Mouse (Mus musculus) CD4-positive helper T cell, adult 2 months (primary cell): Measurements from ENCODE around the gene Defb13.
"Not testable (repeated sequence)": the region's sequence is repeated elsewhere in the genome, so short reads cannot be mapped to it uniquely, and the experiment has no call there.

Experiments used
- DNase-seq: peaks from one replicate; pipeline ENCODE4 v3.0.0-alpha.2; 2012; ENCODE audit warnings: low read depth, missing footprints, low spot score

The Defb13 gene

DNA sequence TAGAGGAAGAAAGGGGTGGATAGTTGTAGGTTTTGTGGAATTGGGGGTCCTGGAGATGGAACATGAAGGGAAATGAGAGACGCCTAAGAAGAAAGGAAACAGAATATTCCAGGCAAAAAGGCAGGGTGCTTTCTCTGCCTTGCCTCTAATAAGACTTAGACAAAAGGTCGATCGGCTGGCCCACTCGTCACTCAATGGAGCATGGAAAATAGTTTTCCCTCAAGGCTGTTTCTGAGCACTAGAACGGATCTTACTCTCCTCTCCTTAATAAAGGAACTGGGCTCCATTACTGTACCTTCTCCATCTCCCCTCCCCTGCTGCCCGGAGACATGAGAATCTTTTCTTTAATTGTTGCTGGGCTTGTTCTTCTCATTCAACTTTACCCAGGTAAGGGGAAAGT, at the start of gene Defb13:
Gene Defb13, plus strand, starts transcription at position 301 of the 400 bp plus-strand sequence.
- no peak for DNase-seq

DNA sequence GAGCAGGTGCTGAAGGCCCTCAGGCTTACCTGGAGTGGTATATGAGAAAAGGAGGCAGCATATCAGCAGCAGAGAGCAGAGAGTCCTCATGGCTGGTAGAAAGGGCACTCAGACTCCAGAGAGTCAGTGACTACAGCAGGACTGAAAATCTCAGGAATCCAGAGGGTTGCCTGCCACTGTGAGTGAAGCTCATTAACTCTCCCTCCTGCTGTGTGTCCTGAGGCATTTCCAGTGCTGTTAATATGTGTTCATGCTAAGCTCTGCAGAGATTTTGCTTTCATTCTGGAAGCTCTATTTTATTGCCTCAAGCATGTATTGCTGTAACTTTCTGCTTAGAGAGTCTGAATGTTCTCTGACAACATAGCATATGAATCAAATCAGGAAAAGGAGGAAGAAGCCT, 40.3 kb upstream of the Defb13 start, which contains the start of gene Defb11:
Gene Defb11, minus strand, starts transcription at position 123 of the 400 bp plus-strand sequence.
- not testable (repeated sequence) for DNase-seq

DNA sequence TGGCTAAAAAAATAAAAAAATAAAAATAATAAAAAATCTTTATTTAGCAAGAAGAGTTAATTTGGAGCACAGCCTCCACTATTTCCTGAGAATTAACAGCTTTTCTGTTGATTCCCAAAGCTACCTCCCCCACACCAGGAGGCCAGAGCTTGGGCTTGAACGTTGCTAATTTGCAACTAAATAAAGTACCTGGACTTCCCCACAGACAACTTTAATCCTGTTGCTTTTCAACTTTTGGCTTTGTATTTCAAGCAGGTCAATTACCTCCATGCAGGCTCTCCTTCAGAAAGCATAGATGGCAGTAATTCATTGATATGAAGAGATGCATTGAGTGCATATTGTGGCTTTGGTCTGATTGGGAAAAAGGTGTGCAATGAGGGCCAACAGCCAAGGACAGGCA, 34.6 kb upstream of the Defb13 start:
- no peak for DNase-seq

DNA sequence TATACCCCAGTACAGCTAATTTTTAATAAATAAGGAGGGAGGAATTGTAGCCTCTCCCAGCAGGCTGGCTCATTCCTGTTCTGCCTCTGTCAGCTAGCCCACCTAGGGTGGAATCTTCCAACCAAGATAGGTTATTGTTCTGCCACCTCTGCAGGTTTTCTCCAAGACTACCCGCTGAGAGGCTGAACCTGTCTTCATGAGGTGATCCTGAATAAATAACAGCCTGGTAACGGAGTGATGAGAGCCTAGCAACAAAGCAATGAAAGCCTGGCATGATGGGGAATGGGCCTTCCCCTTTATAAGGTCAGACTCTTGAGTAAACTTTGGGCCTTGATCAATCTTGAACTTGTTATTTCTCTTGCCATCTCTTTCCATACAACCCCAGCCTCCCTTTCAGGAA, 34.0 kb upstream of the Defb13 start:
- DNase-seq: no peak

DNA sequence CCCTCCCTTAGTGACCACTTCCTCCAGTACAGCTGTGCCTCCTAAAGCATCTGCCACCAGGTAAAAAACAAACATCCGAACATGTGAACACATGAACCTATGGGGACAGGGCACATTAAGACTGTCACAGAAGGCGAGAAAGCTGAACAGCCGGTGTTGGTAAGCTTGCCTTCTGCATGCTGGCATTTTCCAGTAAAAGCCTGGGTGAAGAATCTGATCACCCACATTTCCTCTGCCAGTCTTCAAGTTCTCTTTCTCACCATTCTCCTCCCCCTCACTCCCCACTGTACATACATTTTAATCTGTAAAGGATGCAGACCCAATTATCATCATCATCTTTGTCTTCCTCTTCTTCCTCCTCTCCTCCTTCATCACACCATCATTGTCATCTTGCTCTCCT, 30.9 kb upstream of the Defb13 start:
- no peak for DNase-seq

DNA sequence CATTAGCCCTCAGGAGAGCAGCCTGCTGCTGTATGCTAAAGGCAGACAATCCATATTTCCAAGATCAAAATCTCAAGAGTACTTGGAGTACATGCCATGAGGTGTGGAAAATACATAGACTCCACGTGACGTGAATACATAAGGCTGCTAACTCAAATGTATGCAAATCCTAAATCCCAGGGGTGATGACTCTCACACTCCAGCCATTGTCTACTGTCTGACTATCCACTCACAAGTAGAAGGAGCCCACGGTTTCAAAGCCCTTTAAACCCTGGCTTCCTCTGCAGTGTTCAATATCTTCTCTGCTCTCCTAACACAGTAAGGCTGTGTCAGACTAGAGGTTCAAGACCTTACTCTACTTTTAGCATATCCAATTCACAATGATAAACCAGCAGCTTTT, 15.8 kb upstream of the Defb13 start:
- not testable (repeated sequence) for DNase-seq

DNA sequence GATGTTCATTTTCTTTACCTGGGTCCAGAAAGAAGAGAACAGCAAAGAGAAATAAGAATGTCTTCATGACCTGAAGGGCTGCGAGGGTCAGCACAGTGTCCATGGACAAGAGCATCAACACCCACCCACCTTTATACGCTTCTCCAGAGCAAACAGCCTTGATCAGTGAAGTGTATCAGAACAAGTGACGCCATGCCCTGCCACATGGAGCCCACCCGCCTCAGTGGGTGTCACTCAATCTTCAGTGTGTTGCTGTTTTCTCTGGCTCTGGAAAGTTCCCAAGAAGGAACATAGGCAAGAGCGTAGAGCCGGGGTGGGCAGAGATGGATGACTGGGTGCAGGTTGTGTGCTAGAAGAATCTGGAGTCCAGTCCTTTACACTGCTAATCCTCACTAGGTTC, 14.0 kb upstream of the Defb13 start, which contains the start of gene Defb15:
Gene Defb15, minus strand, starts transcription at position 101 of the 400 bp plus-strand sequence.
- no peak for DNase-seq

DNA sequence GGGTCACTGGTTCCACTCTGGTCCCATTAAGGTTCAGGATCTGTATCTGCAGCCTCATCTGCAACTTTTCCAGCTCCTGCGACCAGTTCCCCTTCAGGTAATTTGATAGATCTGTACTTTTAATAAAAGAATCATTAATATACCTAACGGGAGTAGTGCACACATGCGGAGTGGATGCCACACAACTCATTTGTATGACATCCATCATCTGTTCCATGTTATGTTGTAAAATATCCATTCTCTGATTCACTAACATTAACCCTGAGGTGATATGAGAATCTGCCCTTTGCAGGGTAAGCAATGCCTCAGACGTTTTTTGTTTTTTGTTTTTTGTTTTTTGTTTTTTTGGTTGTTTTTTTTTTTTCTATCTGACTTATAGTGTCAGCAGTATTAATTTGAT, 8.5 kb upstream of the Defb13 start, which contains the start of gene Defb35:
Gene Defb35, plus strand, starts transcription at position 301 of the 400 bp plus-strand sequence.
- not testable (repeated sequence) for DNase-seq

DNA sequence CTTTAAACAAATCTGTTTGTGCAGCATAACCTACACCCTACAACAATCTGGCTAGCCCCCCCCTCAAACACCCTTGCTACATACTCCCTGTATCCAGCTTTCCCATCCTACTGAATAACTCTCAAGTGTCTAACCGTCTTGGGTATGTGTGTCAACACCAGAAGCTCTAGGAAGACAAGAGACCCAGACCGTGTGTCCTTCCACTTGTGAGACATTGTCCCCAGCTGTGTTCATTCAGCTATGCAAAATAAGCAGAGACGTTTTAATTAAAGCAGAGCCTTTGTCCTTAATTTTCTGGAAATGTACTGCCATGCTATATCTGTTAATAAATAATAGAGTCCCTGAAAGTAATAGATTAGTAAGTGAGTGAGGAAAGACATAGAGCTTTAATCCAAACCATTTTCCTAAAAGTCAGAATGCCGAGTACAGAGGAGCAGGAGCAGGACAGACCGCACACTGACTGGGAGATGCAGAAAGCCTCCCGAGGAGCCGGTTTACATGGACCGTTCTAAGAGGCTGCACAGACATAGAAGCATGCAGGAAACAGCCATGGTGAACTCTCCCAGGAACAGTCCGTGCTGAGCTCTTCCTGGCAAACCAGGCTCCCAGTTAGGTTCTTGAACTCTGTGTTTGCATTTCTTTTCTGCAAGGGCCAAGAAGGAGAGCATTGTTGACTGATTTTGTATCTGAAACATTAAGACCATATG, 902 bp downstream of the Defb13 start:
- DNase-seq: no peak

DNA sequence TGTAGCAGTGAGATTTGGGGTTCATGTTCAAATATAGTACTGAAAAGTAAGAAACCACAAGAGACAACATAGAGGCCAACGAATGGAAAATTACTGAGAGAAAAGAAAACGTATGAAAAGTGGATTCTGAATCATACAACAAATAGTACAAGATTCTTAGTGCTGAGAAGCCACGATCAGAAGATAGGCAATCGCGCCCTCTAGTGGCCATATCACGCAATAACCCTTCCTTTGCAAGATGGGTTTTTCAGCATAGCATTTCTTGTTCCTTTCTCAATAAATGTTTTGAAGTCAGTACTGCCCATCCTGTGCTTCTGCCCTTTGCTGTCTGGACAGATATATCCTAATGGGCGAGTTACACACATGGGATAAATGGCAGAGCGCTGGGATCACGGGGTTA, 8.8 kb downstream of the Defb13 start:
- DNase-seq: peak; percentile 10

DNA sequence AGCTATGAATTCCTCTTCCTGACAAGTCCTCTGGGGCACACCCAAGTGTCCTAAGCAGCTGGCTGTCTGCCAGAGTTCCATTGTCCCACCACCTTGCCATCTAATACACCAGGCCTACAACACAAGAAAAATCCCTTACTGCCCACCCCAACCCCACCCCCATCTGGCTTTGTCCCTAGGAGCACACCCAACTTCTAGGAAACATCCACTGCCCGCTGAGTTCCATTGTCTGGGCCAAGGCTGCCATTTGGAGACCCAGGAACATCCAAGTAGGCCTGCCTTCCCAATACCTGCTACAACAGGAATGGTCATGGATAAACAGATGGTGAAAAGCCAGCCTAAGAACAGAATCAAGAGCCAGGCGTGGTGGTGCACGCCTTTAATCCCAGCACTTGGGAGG, 9.8 kb downstream of the Defb13 start:
- DNase-seq: no peak

DNA sequence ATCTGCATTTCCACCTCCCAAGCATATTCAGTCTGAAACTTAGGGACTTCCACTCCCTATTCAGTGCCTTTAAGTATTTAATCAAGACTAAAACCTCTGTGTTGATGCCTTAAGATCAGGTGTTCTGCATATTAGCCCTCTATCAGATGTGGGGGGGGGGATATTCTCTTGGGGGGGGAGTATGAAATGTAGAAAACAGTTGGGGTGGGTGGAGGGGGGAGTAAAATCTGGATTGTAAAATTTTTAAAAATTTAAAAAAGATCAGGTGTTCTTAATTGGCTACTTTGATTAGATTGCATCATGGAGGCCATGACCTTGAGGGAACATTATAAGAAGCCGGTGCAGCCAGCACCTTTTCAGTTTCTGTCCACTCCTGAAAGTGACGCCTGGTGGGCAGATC, 11.9 kb downstream of the Defb13 start, which contains the start of gene Fam90a1a:
Gene Fam90a1a, plus strand, starts transcription at position 301 of the 400 bp plus-strand sequence.
- DNase-seq: no peak

DNA sequence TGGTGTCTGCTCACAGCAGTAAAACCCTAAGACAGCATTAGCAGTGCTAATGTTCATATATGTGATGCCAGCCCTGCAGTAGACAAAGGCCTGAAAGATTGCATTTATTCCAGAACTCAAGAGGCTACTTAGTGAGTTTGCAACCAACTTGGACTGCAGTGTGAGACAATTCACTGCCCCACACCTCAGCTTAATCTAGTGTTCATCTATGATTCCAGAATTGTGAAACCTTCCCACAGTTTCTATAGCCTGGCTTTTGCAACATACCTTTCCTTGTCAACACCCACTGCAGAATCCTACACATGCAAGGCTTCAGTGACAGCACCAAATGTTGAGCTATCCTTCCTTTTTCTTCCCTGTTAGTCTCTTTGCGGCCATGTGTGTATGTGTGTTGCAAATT, 20.1 kb downstream of the Defb13 start:
- DNase-seq: no peak

DNA sequence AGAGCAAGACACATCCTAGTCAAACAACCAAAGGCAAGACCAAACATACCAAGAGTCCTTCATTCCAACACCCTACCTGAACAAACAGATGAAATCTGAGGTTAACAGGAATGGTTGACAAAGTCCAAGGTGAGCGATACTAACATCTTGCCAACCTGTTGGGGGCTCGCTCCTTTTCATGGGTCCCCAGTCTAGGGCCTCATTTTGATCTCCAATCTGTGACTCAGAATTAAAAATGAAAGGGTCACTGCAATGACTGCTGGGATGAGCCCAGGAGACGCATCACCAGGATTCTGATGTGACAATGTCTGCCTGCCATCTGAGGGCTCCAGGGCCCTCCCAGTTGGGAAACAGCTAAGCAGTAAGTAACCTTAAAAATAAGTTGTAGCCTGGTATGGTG, 22.9 kb downstream of the Defb13 start, which contains the start of gene Ccdc70:
Gene Ccdc70, plus strand, starts transcription at position 301 of the 400 bp plus-strand sequence.
- DNase-seq: no peak

DNA sequence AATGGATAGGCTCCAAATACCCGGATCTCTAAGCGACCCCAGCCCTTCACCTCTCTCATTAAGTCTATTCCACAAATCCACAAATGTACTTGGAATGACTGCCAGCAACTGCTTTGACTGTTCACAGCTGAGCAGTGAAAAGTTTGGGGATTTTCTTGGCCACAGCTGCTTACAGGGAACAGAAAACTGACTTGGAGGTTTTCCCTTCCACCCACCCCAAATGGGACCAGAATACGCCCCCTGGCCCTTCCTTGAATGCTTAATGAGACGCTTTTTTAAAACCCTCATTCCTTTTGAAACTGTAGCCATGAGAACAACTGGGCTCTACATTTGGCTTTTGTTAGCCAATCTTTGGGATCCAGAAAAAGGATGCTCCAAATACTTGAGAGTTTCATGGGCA, 31.6 kb downstream of the Defb13 start:
- DNase-seq: no peak

DNA sequence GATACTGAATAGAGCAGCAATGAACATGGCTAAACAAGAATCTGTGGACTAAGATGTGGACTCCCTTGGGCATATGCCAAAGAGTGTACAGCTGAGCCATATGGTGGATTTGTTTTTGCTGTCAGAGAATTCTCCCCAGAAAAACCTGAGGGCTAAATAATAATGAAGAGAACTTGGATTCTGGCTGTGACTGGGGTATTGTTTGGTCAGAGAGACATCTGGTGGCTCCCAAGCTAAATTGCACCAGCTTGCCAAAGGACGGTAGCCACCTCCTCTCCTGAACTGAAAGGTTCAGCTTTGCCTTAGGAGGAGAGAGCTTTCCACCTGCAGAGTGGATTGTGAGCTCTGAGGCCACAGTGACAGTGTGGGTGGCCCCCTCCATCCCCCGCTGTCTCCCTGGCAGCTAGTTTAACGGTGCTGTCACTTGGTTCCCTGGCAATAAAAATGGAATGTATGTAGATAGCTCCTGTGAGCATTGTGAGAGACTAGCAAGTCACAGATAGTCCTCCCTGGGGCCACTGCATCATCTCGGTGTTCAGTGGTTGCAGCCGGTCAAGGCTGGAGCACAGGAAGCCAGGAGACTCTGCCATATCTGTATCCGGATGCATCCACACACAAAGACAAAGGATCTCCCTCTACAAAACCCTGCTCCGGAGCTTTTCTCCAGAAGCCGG, 35.2 kb downstream of the Defb13 start:
- DNase-seq: no peak

DNA sequence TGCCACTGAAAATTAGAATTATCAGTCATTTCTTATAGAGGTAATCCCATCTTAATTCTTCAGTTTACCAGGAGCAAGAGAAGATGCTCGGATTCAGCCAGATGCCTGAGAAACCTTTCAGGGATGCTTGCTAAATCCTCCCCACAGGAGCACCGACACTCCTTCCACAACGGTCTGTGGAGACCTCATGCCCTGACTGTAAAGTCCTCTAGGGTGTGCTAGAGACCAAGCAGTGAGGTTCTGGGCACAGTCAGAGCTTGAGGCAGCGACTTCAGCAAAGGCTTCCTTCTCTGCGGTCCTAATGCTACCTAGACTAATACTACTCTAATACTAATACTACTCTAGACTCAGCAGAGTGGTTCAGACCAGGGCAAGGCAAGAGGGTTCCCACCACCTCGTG, 45.6 kb downstream of the Defb13 start:
- DNase-seq: peak; percentile 7

DNA sequence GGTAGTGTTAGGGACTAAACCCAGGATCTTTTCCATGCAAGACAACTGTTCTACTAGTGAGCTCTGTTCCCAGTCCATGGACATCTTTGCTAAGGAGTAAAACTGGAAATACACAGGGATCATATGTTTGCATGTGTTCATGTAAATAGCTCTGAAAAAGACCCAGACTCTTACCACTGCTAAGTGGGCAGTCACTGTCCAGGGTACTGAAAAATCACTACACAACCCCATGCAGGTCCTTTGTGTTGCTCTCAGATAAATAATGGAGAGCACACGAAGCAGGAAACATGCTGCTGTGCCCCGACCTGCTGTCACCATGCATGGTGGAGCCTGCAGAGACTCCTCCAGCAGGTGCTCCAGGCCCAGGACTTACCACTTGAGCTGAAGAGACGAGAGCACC, 48.6 kb downstream of the Defb13 start:
- no peak for DNase-seq
